Mouse (Mus musculus): ENCODE measurements around the gene Nt5dc3.

DNA sequence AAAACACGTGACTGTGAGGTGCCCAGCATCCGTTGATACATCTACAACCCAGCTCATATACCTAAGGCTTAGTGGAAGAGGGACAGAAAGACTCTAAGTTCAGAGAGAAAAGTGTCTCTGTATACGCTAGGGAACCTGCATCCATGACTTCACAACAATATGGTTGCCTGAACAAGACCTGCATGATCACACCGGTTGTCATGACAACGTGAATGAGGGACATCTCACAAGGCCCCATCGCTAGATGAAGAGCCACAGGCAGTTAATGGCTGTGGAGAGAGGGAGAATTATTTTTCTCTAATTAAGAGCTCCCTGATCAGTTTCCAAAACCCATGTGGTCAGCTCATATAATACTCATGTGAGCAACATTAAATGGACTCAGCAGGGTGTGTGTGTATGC lies 73.4 kb downstream of the Nt5dc3 start:
- TF ChIP-seq CTCF (IDR thresholded peaks at IDR 0.05; ENCODE audit: extremely low read depth, insufficient read depth, insufficient read length, insufficient replicate concordance) (no peak), POLR2A (IDR thresholded peaks at IDR 0.05; ENCODE audit: low read depth, low read length) (no peak)
